Mouse (Mus musculus) liver, postnatal 0 days (tissue): ENCODE measurements around the gene Fgf14.
A peak's percentile ranks its signal among the peaks of the same experiment; 100 is the strongest.

Source experiments
- CTCF ChIP-seq: sonication (generic); IDR thresholded peaks from 2 replicates; pipeline ENCODE4 v1.5.1; 2016; ENCODE audit warnings: antibody characterized with exemption, low read depth
- EP300 ChIP-seq: IDR thresholded peaks from 2 replicates; pipeline ENCODE4 v1.6.1; 2016; ENCODE audit warnings: antibody characterized with exemption, low read depth, mild to moderate bottlenecking

DNA sequence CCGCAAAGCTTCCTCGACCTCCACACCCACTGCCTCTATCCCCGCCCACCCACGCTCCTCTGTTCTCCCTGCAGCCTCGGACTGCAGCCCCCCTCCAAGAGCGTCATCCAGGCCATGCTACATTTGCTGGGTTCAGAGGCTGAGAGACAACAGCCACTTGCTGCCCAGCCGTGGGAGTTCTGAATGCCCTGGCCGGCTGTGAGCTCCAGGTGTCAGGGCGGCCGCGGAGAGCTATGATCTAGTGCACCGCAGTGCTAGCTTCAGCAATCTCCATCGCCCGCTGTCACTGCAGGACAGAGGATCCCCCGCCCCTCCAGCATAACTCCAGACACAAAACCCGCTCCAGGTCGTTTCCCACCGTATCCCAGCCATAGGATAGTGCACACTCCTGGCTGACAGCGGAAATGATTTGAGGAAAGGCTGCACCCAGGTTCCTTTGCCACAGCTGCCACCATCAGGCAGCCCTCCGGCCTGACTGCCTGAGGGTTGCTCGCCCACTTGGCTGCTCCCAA is 1.7 kb downstream of the Fgf14 start:
- TF ChIP-seq CTCF = peak; percentile 19; the same call in 1 of the 2 replicates
- TF ChIP-seq EP300 = no peak
